Mouse (Mus musculus): ENCODE measurements around the gene Pdgfd. TPM values are rescaled to one million over a fixed set of nuclear protein-coding genes. Genes with fewer than 3 reads are reported as not detected.

Gene Pdgfd
- polyA plus RNA-seq (2014; fragmentation: Illumina TruSeq; extraction: RNeasy Lipid Tissue Mini Kit (QIAGEN cat#74804); ENCODE audit: low read depth, low replicate concordance): 12.2 TPM

DNA sequence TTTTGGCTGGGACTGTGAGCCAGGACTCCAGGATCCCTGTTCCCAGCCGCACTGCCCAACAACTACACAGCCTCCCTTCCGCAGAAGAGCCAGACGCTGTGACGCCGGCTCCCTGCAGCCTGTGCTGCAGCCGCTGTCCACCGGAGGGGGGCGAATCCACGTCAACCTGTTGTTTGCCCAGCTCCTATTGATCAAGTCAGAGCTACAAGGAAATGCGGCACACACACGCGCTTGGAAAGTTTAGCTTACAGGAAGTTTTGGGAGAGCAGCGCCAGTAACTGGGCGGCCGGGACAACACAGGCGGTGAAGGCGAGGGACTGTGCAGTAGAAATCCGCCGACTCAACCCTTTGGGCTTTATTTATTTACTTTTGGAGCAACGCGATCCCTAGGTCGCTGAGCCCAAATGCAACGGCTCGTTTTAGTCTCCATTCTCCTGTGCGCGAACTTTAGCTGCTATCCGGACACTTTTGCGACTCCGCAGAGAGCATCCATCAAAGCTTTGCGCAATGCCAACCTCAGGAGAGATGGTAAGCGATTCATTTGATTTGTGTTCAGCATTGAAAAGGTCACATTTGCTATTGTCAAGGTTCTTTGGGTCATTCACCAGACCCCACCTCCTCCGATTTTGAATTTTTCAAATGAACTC, at the start of gene Pdgfd:
Gene Pdgfd, plus strand, starts transcription at position 194 of the 647 bp plus-strand sequence.

DNA sequence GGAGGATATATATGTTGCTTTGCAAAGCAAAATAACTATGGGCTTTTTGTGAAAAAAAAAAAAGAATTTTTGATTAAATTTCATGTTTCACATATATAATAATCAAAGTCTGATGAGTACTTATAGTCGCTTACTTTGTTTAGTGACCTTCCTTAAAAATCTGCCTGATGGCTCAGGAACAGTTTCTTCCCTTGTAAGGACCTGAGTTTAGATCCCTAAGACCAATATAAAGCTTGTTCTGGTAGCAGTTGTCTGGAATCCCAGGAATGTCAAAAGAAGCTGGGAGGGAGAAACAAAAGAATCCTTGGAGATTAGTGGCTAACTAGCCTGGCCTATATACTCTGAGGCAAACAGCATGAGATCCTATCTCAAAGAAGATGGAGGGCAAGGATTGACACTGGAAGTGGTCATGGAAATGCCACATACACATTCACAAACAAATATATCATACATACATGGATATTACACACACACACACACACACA, 101.5 kb downstream of the Pdgfd start, which contains the start of gene Ddi1:
Gene Ddi1, minus strand, starts transcription at position 51 of the 485 bp plus-strand sequence.

Other genes starting within 250 kb of the Pdgfd start
- gene Ddi1, start 101.3 kb downstream of the Pdgfd start, polyA plus RNA-seq (2014; fragmentation: Illumina TruSeq; extraction: RNeasy Lipid Tissue Mini Kit (QIAGEN cat#74804); ENCODE audit: low read depth, low replicate concordance): not detected